Mouse (Mus musculus): ENCODE results near the gene Cnot10. TPM values are rescaled to one million over a fixed set of nuclear protein-coding genes. Genes with fewer than 3 reads are reported as not detected.

Gene Cnot10
- polyA plus RNA-seq, 1 experiment = 9.6 TPM

- TF ChIP-seq FLI1 (IDR thresholded peaks at IDR 0.05; ENCODE audit: low read length) (no peak), GATA1 (IDR thresholded peaks at IDR 0.05; ENCODE audit: borderline replicate concordance, low read length) (no peak)
- Histone ChIP-seq H3K27me3 (replicated peaks) (peaks cover 37% of the 10 kb centered on the region), H3K9me3 (peaks cover 8% of the 10 kb centered on the region), H3K4me1 (peaks cover 26% of the 10 kb centered on the region), H3K36me3 (replicated peaks; ENCODE audit: low read length) (no peaks in the 10 kb centered on the region), H3K4me3 (replicated peaks) (no peak overlapping the region)
Measured at GRCm38 (mm10) chr9:114673626-114674025, 33.6 kb upstream of the Cnot10 start.

- H3K4me3 ChIP-seq (replicated peaks) = peak overlapping the region; percentile 87
- peaks cover 8% of the 10 kb centered on the region for H3K9me3 ChIP-seq
- no peaks in the 10 kb centered on the region for H3K36me3 ChIP-seq (replicated peaks; ENCODE audit: low read length)
- H3K27me3 ChIP-seq (replicated peaks) = peaks cover 42% of the 10 kb centered on the region
- no peak for TF ChIP-seq FLI1 (IDR thresholded peaks at IDR 0.05; ENCODE audit: low read length)
- no peak for TF ChIP-seq GATA1 (IDR thresholded peaks at IDR 0.05; ENCODE audit: borderline replicate concordance, low read length)
- peaks cover 26% of the 10 kb centered on the region for H3K4me1 ChIP-seq
Measured at GRCm38 (mm10) chr9:114672703-114673561, 32.9 kb upstream of the Cnot10 start.

GRCm38 (mm10) chr9:114671946-114672345, 32.0 kb upstream of the Cnot10 start:
- H3K36me3 ChIP-seq (replicated peaks; ENCODE audit: low read length) = no peaks in the 10 kb centered on the region
- H3K4me1 ChIP-seq = peaks cover 24% of the 10 kb centered on the region
- peaks cover 47% of the 10 kb centered on the region for H3K27me3 ChIP-seq (replicated peaks)
- TF ChIP-seq GATA1 (IDR thresholded peaks at IDR 0.05; ENCODE audit: borderline replicate concordance, low read length) (no peak), FLI1 (IDR thresholded peaks at IDR 0.05; ENCODE audit: low read length) (no peak)
- H3K9me3 ChIP-seq = peaks cover 8% of the 10 kb centered on the region
- no peak overlapping the region for H3K4me3 ChIP-seq (replicated peaks)

- peaks cover 8% of the 10 kb centered on the region for H3K9me3 ChIP-seq
- H3K4me1 ChIP-seq = peaks cover 14% of the 10 kb centered on the region
- no peak overlapping the region for H3K4me3 ChIP-seq (replicated peaks)
- H3K36me3 ChIP-seq (replicated peaks; ENCODE audit: low read length) = no peaks in the 10 kb centered on the region
- no peak for TF ChIP-seq GATA1 (IDR thresholded peaks at IDR 0.05; ENCODE audit: borderline replicate concordance, low read length)
- TF ChIP-seq FLI1 (IDR thresholded peaks at IDR 0.05; ENCODE audit: low read length) = no peak
- peaks cover 54% of the 10 kb centered on the region for H3K27me3 ChIP-seq (replicated peaks)
Measured at GRCm38 (mm10) chr9:114669011-114669410, 29.0 kb upstream of the Cnot10 start.

GRCm38 (mm10) chr9:114668047-114668446, 28.1 kb upstream of the Cnot10 start:
- H3K4me3 ChIP-seq (replicated peaks) = no peak overlapping the region
- H3K36me3 ChIP-seq (replicated peaks; ENCODE audit: low read length) = no peaks in the 10 kb centered on the region
- peaks cover 8% of the 10 kb centered on the region for H3K9me3 ChIP-seq
- H3K27me3 ChIP-seq (replicated peaks) = peaks cover 57% of the 10 kb centered on the region
- peaks cover 9% of the 10 kb centered on the region for H3K4me1 ChIP-seq
- TF ChIP-seq GATA1 (IDR thresholded peaks at IDR 0.05; ENCODE audit: borderline replicate concordance, low read length) = no peak
- no peak for TF ChIP-seq FLI1 (IDR thresholded peaks at IDR 0.05; ENCODE audit: low read length)

- Histone ChIP-seq H3K36me3 (replicated peaks; ENCODE audit: low read length) (no peaks in the 10 kb centered on the region), H3K9me3 (peaks cover 3% of the 10 kb centered on the region), H3K4me1 (peaks cover 3% of the 10 kb centered on the region; the same call in 1 of the 2 replicates), H3K4me3 (replicated peaks) (no peak overlapping the region), H3K27me3 (replicated peaks) (peaks cover 50% of the 10 kb centered on the region)
- no peak for TF ChIP-seq FLI1 (IDR thresholded peaks at IDR 0.05; ENCODE audit: low read length)
- TF ChIP-seq GATA1 (IDR thresholded peaks at IDR 0.05; ENCODE audit: borderline replicate concordance, low read length) = no peak
Measured at GRCm38 (mm10) chr9:114666858-114667257, 26.9 kb upstream of the Cnot10 start.

GRCm38 (mm10) chr9:114663782-114664181, 23.8 kb upstream of the Cnot10 start:
- TF ChIP-seq FLI1 (IDR thresholded peaks at IDR 0.05; ENCODE audit: low read length) (no peak), GATA1 (IDR thresholded peaks at IDR 0.05; ENCODE audit: borderline replicate concordance, low read length) (no peak)

GRCm38 (mm10) chr9:114661991-114662390, 22.0 kb upstream of the Cnot10 start:
- H3K9me3 ChIP-seq = peaks cover 37% of the 10 kb centered on the region
- H3K4me3 ChIP-seq (replicated peaks) = no peak overlapping the region
- H3K36me3 ChIP-seq (replicated peaks; ENCODE audit: low read length) = no peaks in the 10 kb centered on the region
- TF ChIP-seq FLI1 (IDR thresholded peaks at IDR 0.05; ENCODE audit: low read length) = no peak
- no peak for TF ChIP-seq GATA1 (IDR thresholded peaks at IDR 0.05; ENCODE audit: borderline replicate concordance, low read length)
- peaks cover 24% of the 10 kb centered on the region for H3K27me3 ChIP-seq (replicated peaks)
- H3K4me1 ChIP-seq = peaks cover 2% of the 10 kb centered on the region; the same call in 1 of the 2 replicates

More at GRCm38 (mm10) chr9:114663782-114664181, 23.8 kb upstream of the Cnot10 start:
- peaks cover 3% of the 10 kb centered on the region; the same call in 1 of the 2 replicates for H3K4me1 ChIP-seq
- H3K9me3 ChIP-seq = peaks cover 24% of the 10 kb centered on the region
- no peaks in the 10 kb centered on the region for H3K36me3 ChIP-seq (replicated peaks; ENCODE audit: low read length)
- no peak overlapping the region for H3K4me3 ChIP-seq (replicated peaks)
- H3K27me3 ChIP-seq (replicated peaks) = peaks cover 42% of the 10 kb centered on the region

- Histone ChIP-seq H3K36me3 (replicated peaks; ENCODE audit: low read length) (no peaks in the 10 kb centered on the region), H3K4me1 (no peaks in the 10 kb centered on the region), H3K4me3 (replicated peaks) (no peak overlapping the region), H3K9me3 (peaks cover 44% of the 10 kb centered on the region), H3K27me3 (replicated peaks) (peaks cover 19% of the 10 kb centered on the region)
- TF ChIP-seq GATA1 (IDR thresholded peaks at IDR 0.05; ENCODE audit: borderline replicate concordance, low read length) (no peak), FLI1 (IDR thresholded peaks at IDR 0.05; ENCODE audit: low read length) (no peak)
Measured at GRCm38 (mm10) chr9:114660983-114661382, 21.0 kb upstream of the Cnot10 start.

GRCm38 (mm10) chr9:114660506-114660905, 20.5 kb upstream of the Cnot10 start:
- Histone ChIP-seq H3K36me3 (replicated peaks; ENCODE audit: low read length) (no peaks in the 10 kb centered on the region), H3K9me3 (peaks cover 44% of the 10 kb centered on the region), H3K4me1 (no peaks in the 10 kb centered on the region), H3K27me3 (replicated peaks) (peaks cover 17% of the 10 kb centered on the region), H3K4me3 (replicated peaks) (no peak overlapping the region)
- TF ChIP-seq GATA1 (IDR thresholded peaks at IDR 0.05; ENCODE audit: borderline replicate concordance, low read length) = no peak
- no peak for TF ChIP-seq FLI1 (IDR thresholded peaks at IDR 0.05; ENCODE audit: low read length)

Measured in megakaryocyte, embryonic 14.5 days (primary cell).